Mouse (Mus musculus): Measurements from ENCODE around the gene Crtc2.

- no peak for TF ChIP-seq TAL1 (IDR thresholded peaks at IDR 0.05; ENCODE audit: low read length)
- TF ChIP-seq GATA1 (IDR thresholded peaks at IDR 0.05; ENCODE audit: low read length), result no peak
Measured at GRCm38 (mm10) chr3:90294651-90295050, 40.7 kb downstream of the Crtc2 start.

All from erythroblast, embryonic 14.5 days (primary cell).